Mouse (Mus musculus): ENCODE measurements at regions not wholly inside any gene's neighbourhood (a gene's known extent, or its start where the extent isn't known, plus 50 kb on each side); places are given as distances from the start of the nearest gene placed in this dataset.

GRCm38 (mm10) chr6:100505506-100506247, 165.3 kb downstream of the Shq1 start:
- TF ChIP-seq CTCF (IDR thresholded peaks at IDR 0.05; ENCODE audit: low read depth) (no peak), EP300 (optimal IDR thresholded peaks at IDR 0.05) (no peak)
